26 mouse cellular contexts compared by ENCODE assay signal in the genomic region with DNA sequence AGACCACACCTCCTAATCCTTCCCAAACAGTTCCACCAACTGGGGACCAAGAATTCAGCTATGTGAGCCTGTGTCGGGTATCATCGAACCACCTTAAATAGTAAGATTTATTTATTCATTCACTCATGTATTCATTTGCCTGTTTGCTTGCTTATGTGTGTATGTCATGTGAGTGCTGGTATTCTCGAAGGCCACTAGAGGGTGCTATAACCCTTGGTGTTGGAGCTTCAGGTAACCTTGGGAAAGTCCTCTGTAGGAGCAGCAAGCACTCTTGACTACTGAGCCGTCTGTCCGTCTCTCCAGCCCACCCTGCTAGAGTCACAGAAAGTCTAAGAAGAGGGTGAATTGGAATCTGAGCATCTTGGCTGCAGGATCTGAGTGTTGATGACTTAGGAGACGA.
A peak's percentile ranks its signal among the peaks of the same experiment; 100 is the strongest.
DNase-seq lines count a peak whose midpoint lies in the region; ATAC-seq and TF ChIP-seq lines count a peak whose summit lies in the region.
"Had no signal": no experiment of that assay in that cellular context is flagged by ENCODE, and none has a peak within 500 bp of the region (broad histone marks: within the 10 kb centered on the region; RNA-seq: fewer than 3 reads in every experiment).

No protein-coding gene starts in this region.

- no peak for TF ChIP-seq EP300 in heart, postnatal 0 days (IDR thresholded peaks at IDR 0.05; ENCODE audit: low read depth)
- no peak for TF ChIP-seq EP300 in liver, postnatal 0 days (IDR thresholded peaks at IDR 0.05; ENCODE audit: low read depth)

- H3K4me1 ChIP-seq in heart, postnatal 0 days (ENCODE audit: control insufficient read depth, insufficient read depth) = no peaks in the 10 kb centered on the region
- peaks cover 9% of the 10 kb centered on the region for H3K4me1 ChIP-seq in heart, embryonic 11.5 days (ENCODE audit: control insufficient read depth, insufficient read depth, low read length)
- H3K4me1 ChIP-seq in liver, postnatal 0 days (ENCODE audit: insufficient read depth) = no peaks in the 10 kb centered on the region
- H3K4me1 ChIP-seq in liver, embryonic 12.5 days = no peaks in the 10 kb centered on the region
- H3K4me1 ChIP-seq: liver, embryonic 13.5 days had no signal

- whole genome bisulfite sequencing in heart, postnatal 0 days = 81% methylated on average over 6 of the region's 6 CpGs
- WGBS in heart, embryonic 11.5 days (ENCODE audit: insufficient replicate concordance) = 85% methylated on average over 6 of the region's 6 CpGs
- whole genome bisulfite sequencing in liver, postnatal 0 days (ENCODE audit: insufficient replicate concordance) = 79% methylated on average over 6 of the region's 6 CpGs
- 75% methylated on average over 6 of the region's 6 CpGs for WGBS in liver, embryonic 12.5 days (ENCODE audit: insufficient replicate concordance)

- H3K4me3 ChIP-seq in heart, postnatal 0 days (ENCODE audit: low read depth, low read length) = no peak overlapping the region
- H3K4me3 ChIP-seq in heart, embryonic 11.5 days (ENCODE audit: low read depth, low read length) = no peak overlapping the region
- H3K4me3 ChIP-seq in liver, postnatal 0 days (ENCODE audit: low read depth, low read length) = no peak overlapping the region
- H3K4me3 ChIP-seq in liver, embryonic 12.5 days = no peak overlapping the region
- H3K4me3 ChIP-seq: embryonic facial prominence, embryonic 10.5 days; forebrain, embryonic 10.5 days; limb, embryonic 12.5 days; liver, embryonic 13.5 days; midbrain, embryonic 10.5 days; neural tube, embryonic 15.5 days had no signal

- no peak overlapping the region for H3K27ac ChIP-seq in heart, postnatal 0 days (ENCODE audit: low read depth)
- no peak overlapping the region for H3K27ac ChIP-seq in heart, embryonic 11.5 days (ENCODE audit: low read depth, low read length)
- H3K27ac ChIP-seq in liver, postnatal 0 days (ENCODE audit: low read depth) = no peak overlapping the region
- no peak overlapping the region for H3K27ac ChIP-seq in liver, embryonic 12.5 days
- H3K27ac ChIP-seq: embryonic facial prominence, embryonic 10.5 days; forebrain, embryonic 10.5 days; limb, embryonic 12.5 days; liver, embryonic 13.5 days; macrophage; midbrain, embryonic 10.5 days; neural tube, embryonic 15.5 days had no signal

- ATAC-seq in heart, postnatal 0 days (ENCODE audit: insufficient read depth, low read depth) = no peak
- no peak for ATAC-seq in heart, embryonic 11.5 days (replicated peaks; ENCODE audit: insufficient number of reproducible peaks, low FRiP score, low TSS enrichment)
- ATAC-seq in liver, postnatal 0 days = no peak
- ATAC-seq in liver, embryonic 12.5 days = no peak
- ATAC-seq: activated CD4-positive, CD25-positive, alpha-beta regulatory T cell, adult 4 months; hindbrain, embryonic 16.5 days; Patski had no signal

- no peaks in the 10 kb centered on the region for H3K9me3 ChIP-seq in heart, postnatal 0 days (replicated peaks; ENCODE audit: control insufficient read depth, low read length)
- H3K9me3 ChIP-seq in heart, embryonic 11.5 days (replicated peaks; ENCODE audit: control insufficient read depth, low read length) = peaks cover 3% of the 10 kb centered on the region; the same call in 1 of the 2 replicates
- no peaks in the 10 kb centered on the region for H3K9me3 ChIP-seq in liver, postnatal 0 days (ENCODE audit: low read length)
- H3K9me3 ChIP-seq in liver, embryonic 12.5 days (replicated peaks) = 0 out of 2 replicates have a peak, but pooled peaks cover 6% of the 10 kb centered on the region
- H3K9me3 ChIP-seq: neural tube, embryonic 15.5 days had no signal

- peak; percentile 13; the same call in 1 of the 2 replicates for TF ChIP-seq CTCF in heart, postnatal 0 days (IDR thresholded peaks at IDR 0.05; ENCODE audit: low read depth)
- TF ChIP-seq CTCF in liver, postnatal 0 days (IDR thresholded peaks at IDR 0.05; ENCODE audit: low read depth) = 0 out of 2 replicates have a peak, but pooled peaks have one; percentile 15
- TF ChIP-seq CTCF in brain, embryonic 14.5 days (IDR thresholded peaks at IDR 0.05; ENCODE audit: borderline replicate concordance, extremely low read depth, insufficient read depth, insufficient read length) = peak; percentile 27; the same call in 1 of the 2 replicates

- H3K9ac ChIP-seq in heart, postnatal 0 days (replicated peaks; ENCODE audit: low read depth, low read length) = no peak overlapping the region
- H3K9ac ChIP-seq in heart, embryonic 11.5 days (ENCODE audit: low read depth, low read length) = no peak overlapping the region
- H3K9ac ChIP-seq in liver, postnatal 0 days (replicated peaks) = no peak overlapping the region
- no peak overlapping the region for H3K9ac ChIP-seq in liver, embryonic 12.5 days
- H3K9ac ChIP-seq: limb, embryonic 12.5 days; liver, embryonic 13.5 days; neural tube, embryonic 15.5 days had no signal

- H3K27me3 ChIP-seq in heart, postnatal 0 days (ENCODE audit: control insufficient read depth, insufficient read depth, low read length) = no peaks in the 10 kb centered on the region
- no peaks in the 10 kb centered on the region; the same call in 1 of the 2 replicates for H3K27me3 ChIP-seq in heart, embryonic 11.5 days (ENCODE audit: control insufficient read depth, insufficient read depth, low read length)
- H3K27me3 ChIP-seq in liver, postnatal 0 days (ENCODE audit: insufficient read depth, low read length) = no peaks in the 10 kb centered on the region
- H3K27me3 ChIP-seq in liver, embryonic 12.5 days (replicated peaks) = 0 out of 2 replicates have a peak, but pooled peaks cover 7% of the 10 kb centered on the region
- H3K27me3 ChIP-seq: liver, embryonic 13.5 days; neural tube, embryonic 15.5 days had no signal

- no peak for DNase-seq in heart, postnatal 0 days (ENCODE audit: low spot score)
- DNase-seq in liver, postnatal 0 days = no peak
- peak; percentile 90 for DNase-seq in ES-CJ7 (ENCODE audit: low read depth, low spot score)
- DNase-seq in brain, embryonic 14.5 days (ENCODE audit: low read depth) = no peak
- no peak for DNase-seq in testis, postnatal 14 days (ENCODE audit: low spot score)
- DNase-seq in heart, adult 11 months = no peak
- DNase-seq: adrenal gland, adult 8-10 months; cerebellum, adult 18-20 months; cerebellum, postnatal 36 days; kidney, adult 11 months; kidney, postnatal 10 days; liver, embryonic 13.5 days; right cerebral cortex, postnatal 25 days; spleen, adult 18-20 months; thymus, postnatal 14 days had no signal

- no peak for TF ChIP-seq POLR2A in brain, embryonic 14.5 days (IDR thresholded peaks at IDR 0.05; ENCODE audit: borderline replicate concordance, extremely low read depth, insufficient read depth, insufficient read length, poor library complexity, severe bottlenecking)

- H3K4me2 ChIP-seq in heart, postnatal 0 days (ENCODE audit: low read depth, low read length) = no peak overlapping the region
- H3K4me2 ChIP-seq in heart, embryonic 11.5 days = no peak overlapping the region
- H3K4me2 ChIP-seq in liver, postnatal 0 days (ENCODE audit: low read depth, low read length) = no peak overlapping the region
- H3K4me2 ChIP-seq in liver, embryonic 12.5 days = no peak overlapping the region
- H3K4me2 ChIP-seq: limb, embryonic 12.5 days; liver, embryonic 13.5 days; neural tube, embryonic 15.5 days had no signal

- no peaks in the 10 kb centered on the region for H3K36me3 ChIP-seq in heart, postnatal 0 days (replicated peaks; ENCODE audit: control insufficient read depth, insufficient read depth, low read length)
- no peaks in the 10 kb centered on the region for H3K36me3 ChIP-seq in heart, embryonic 11.5 days (ENCODE audit: control insufficient read depth, insufficient read depth, low read length)
- H3K36me3 ChIP-seq in liver, postnatal 0 days (replicated peaks; ENCODE audit: insufficient read depth, low read length) = no peaks in the 10 kb centered on the region
- no peaks in the 10 kb centered on the region for H3K36me3 ChIP-seq in liver, embryonic 12.5 days
- H3K36me3 ChIP-seq: embryonic facial prominence, embryonic 10.5 days; forebrain, embryonic 10.5 days; limb, embryonic 12.5 days; liver, embryonic 13.5 days; midbrain, embryonic 10.5 days; neural tube, embryonic 15.5 days had no signal
